Mouse (Mus musculus) G1E (cell line): ENCODE measurements around the gene Nlgn2. TPM values are rescaled to one million over a fixed set of nuclear protein-coding genes. Genes with fewer than 3 reads are reported as not detected.

Experiments
- ATAC-seq: 2 replicates; pipeline ENCODE4 v1.8.0; 2016; ENCODE audit warnings: mild to moderate bottlenecking; ENCODE audit not compliant: insufficient number of reproducible peaks, poor library complexity, low FRiP score, severe bottlenecking; ENCODE audit errors: extremely low read depth
- DNase-seq: peaks from one replicate; pipeline ENCODE4 v3.0.0; 2012; ENCODE audit warnings: low spot score
- H3K27me3 ChIP-seq: 2 replicates; pipeline ENCODE4 v1.6.1; 2012; ENCODE audit warnings: mild to moderate bottlenecking, low read length, inconsistent platforms; ENCODE audit not compliant: insufficient read depth
- H3K36me3 ChIP-seq: replicated peaks from 2 replicates; pipeline ENCODE3; 2012; ENCODE audit warnings: mild to moderate bottlenecking, inconsistent platforms
- H3K4me1 ChIP-seq: 2 replicates; pipeline ENCODE4 v1.6.1; 2012; ENCODE audit warnings: low read depth, low read length, inconsistent platforms, mixed read lengths; ENCODE audit not compliant: insufficient read depth
- H3K4me3 ChIP-seq: 2 replicates; pipeline ENCODE4 v1.5.1; 2012; ENCODE audit warnings: low read depth, mild to moderate bottlenecking, inconsistent platforms, low read length, moderate library complexity, mixed read lengths
- H3K9me3 ChIP-seq: replicated peaks from 2 replicates; pipeline ENCODE4 v1.6.1; 2012; ENCODE audit warnings: inconsistent platforms
- CTCF ChIP-seq: IDR thresholded peaks from 2 replicates; pipeline ENCODE4 v1.5.1; 2012; ENCODE audit warnings: low read depth, low read length, inconsistent platforms, mixed read lengths
- GATA1 ChIP-seq: IDR thresholded peaks from 2 replicates; pipeline ENCODE4 v1.6.1; 2012; ENCODE audit warnings: borderline replicate concordance, low read length, inconsistent platforms, mixed read lengths
- GATA2 ChIP-seq: IDR thresholded peaks from 2 replicates; pipeline ENCODE4 v1.6.1; 2012; ENCODE audit warnings: low read depth, low read length, inconsistent platforms, borderline replicate concordance
- POLR2AphosphoS5 ChIP-seq: IDR thresholded peaks from 2 replicates; pipeline ENCODE4 v1.6.1; 2012; ENCODE audit warnings: low read depth, low read length, inconsistent platforms; ENCODE audit not compliant: insufficient replicate concordance
- TAL1 ChIP-seq: conservative IDR thresholded peaks from 2 replicates; pipeline ENCODE4 v1.6.1; 2012; ENCODE audit warnings: low read depth, low read length, inconsistent platforms, mixed read lengths
- polyA plus RNA-seq: library from polyadenylated mRNA; stranded (reverse); fragments of >175 nt; gene quantifications from 2 replicates; pipeline ENCODE4 v1.2.3, GENCODE M21; 2012
- total RNA-seq, 2 experiments: library from RNA; stranded (forward) in 1 of 2; stranded (reverse) in 1 of 2; fragments of 200-1000 nt in 1 of 2; fragments of >200 nt in 1 of 2; fragmentation: Nextera tagmentation in 1 of 2; gene quantifications; 2 replicates each; pipeline ENCODE4 v1.2.3; 2014 to 2017

Gene Nlgn2
- total and polyA plus RNA-seq, 3 experiments: 0.93 to 3.1 (median 3.0) TPM

- H3K4me1 ChIP-seq: no peaks in the 10 kb centered on the region
- TF ChIP-seq CTCF (no peak), GATA2 (no peak), TAL1 (no peak), POLR2AphosphoS5 (no peak), GATA1 (no peak)
- H3K4me3 ChIP-seq: no peak overlapping the region
- ATAC-seq (no peak), DNase-seq (no peak)
- peaks cover 50% of the 10 kb centered on the region for H3K27me3 ChIP-seq
- H3K9me3 ChIP-seq: no peaks in the 10 kb centered on the region; the same call in 1 of the 2 replicates
- no peaks in the 10 kb centered on the region for H3K36me3 ChIP-seq
These were observed 21.1 kb downstream of the Nlgn2 start for GRCm38 (mm10) chr11:69816520-69816919.

- ATAC-seq: no peak
- H3K36me3 ChIP-seq: no peaks in the 10 kb centered on the region
- no peaks in the 10 kb centered on the region for H3K4me1 ChIP-seq
- no peak for TF ChIP-seq GATA1
- no peak for TF ChIP-seq CTCF
- no peak for TF ChIP-seq POLR2AphosphoS5
- no peak for TF ChIP-seq TAL1
- TF ChIP-seq GATA2: no peak
- DNase-seq: no peak
- H3K9me3 ChIP-seq: no peaks in the 10 kb centered on the region; the same call in 1 of the 2 replicates
- peaks cover 56% of the 10 kb centered on the region for H3K27me3 ChIP-seq
- no peak within 1 kb of the TSS for H3K4me3 ChIP-seq
These were observed 22.4 kb downstream of the Nlgn2 start, which contains the start of gene Gm39566 for GRCm38 (mm10) chr11:69815155-69815554. Gene Gm39566, minus strand, starts transcription at chr11:69815298.

- peaks cover 53% of the 10 kb centered on the region for H3K27me3 ChIP-seq
- ATAC-seq (no peak), DNase-seq (no peak)
- no peaks in the 10 kb centered on the region for H3K9me3 ChIP-seq
- H3K4me1 ChIP-seq: no peaks in the 10 kb centered on the region; the same call in 1 of the 2 replicates
- TF ChIP-seq TAL1: no peak
- no peak for TF ChIP-seq POLR2AphosphoS5
- TF ChIP-seq GATA1: no peak
- TF ChIP-seq GATA2: no peak
- TF ChIP-seq CTCF: no peak
- H3K4me3 ChIP-seq: no peak overlapping the region
- no peaks in the 10 kb centered on the region for H3K36me3 ChIP-seq
These were observed 27.3 kb downstream of the Nlgn2 start for GRCm38 (mm10) chr11:69810280-69810679.

- H3K4me3 ChIP-seq: no peak overlapping the region
- no peak for TF ChIP-seq GATA2
- no peak for TF ChIP-seq CTCF
- TF ChIP-seq POLR2AphosphoS5: no peak
- TF ChIP-seq GATA1: no peak
- TF ChIP-seq TAL1: no peak
These were observed 29.9 kb downstream of the Nlgn2 start for GRCm38 (mm10) chr11:69807641-69808040.

GRCm38 (mm10) chr11:69806378-69806777 is 31.2 kb downstream of the Nlgn2 start:
- Histone ChIP-seq H3K4me1 (peaks cover 28% of the 10 kb centered on the region), H3K27me3 (peaks cover 68% of the 10 kb centered on the region), H3K36me3 (no peaks in the 10 kb centered on the region), H3K4me3 (no peak overlapping the region), H3K9me3 (no peaks in the 10 kb centered on the region)
- TF ChIP-seq GATA1 (no peak), CTCF (no peak), GATA2 (no peak), TAL1 (no peak), POLR2AphosphoS5 (no peak)
- DNase-seq (no peak), ATAC-seq (no peak)

More at GRCm38 (mm10) chr11:69807641-69808040, 29.9 kb downstream of the Nlgn2 start:
- Histone ChIP-seq H3K9me3 (no peaks in the 10 kb centered on the region), H3K27me3 (peaks cover 60% of the 10 kb centered on the region), H3K36me3 (no peaks in the 10 kb centered on the region), H3K4me1 (peaks cover 16% of the 10 kb centered on the region)
- ATAC-seq: no peak
- DNase-seq: no peak

- H3K4me3 ChIP-seq: no peak within 1 kb of the TSS
- TF ChIP-seq POLR2AphosphoS5: no peak
- TF ChIP-seq CTCF: no peak
- no peak for TF ChIP-seq GATA1
- TF ChIP-seq TAL1: no peak
- TF ChIP-seq GATA2: no peak
- peaks cover 69% of the 10 kb centered on the region for H3K27me3 ChIP-seq
- ATAC-seq: no peak
- peaks cover 40% of the 10 kb centered on the region for H3K4me1 ChIP-seq
- H3K9me3 ChIP-seq: no peaks in the 10 kb centered on the region
- H3K36me3 ChIP-seq: no peaks in the 10 kb centered on the region
- DNase-seq: no peak
These were observed 32.3 kb downstream of the Nlgn2 start, which contains the start of gene Tmem102 for GRCm38 (mm10) chr11:69804972-69805909. Gene Tmem102, minus strand, starts transcription at chr11:69805624.
